ENCODE assay signal across 8 mouse cellular contexts in the genomic region with DNA sequence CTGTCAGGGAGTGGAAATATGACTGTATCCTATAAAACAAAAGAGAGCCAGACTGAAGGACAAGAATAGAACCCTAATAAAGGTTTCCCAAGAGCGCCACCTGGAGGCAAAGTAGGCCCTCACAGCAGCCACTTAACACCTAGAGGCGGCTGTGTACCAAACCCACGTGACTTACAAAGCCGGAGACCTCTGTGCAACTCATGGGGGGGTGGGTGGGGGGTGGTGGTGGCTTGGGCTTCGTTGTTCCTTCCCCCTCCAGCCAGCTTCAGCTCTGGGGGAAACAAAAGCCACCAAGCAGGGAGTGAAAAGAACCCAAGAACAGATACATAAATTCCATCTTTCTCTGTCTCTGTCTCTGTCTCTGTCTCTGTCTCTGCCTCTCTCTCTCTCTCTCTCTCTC. TPM values are rescaled to one million over a fixed set of nuclear protein-coding genes. Genes with fewer than 3 reads are reported as not detected.
A peak's percentile ranks its signal among the peaks of the same experiment; 100 is the strongest.
DNase-seq lines count a peak whose midpoint lies in the region; ATAC-seq and TF ChIP-seq lines count a peak whose summit lies in the region.

No protein-coding gene starts in this region.

- in situ Hi-C loops in Patski (cut with MboI; ENCODE audit: low pct_unique_long_range_greater_than_20kb), result loop anchor here (5.0 kb wide), 2 partner anchors 71 to 206 kb away; no protein-coding TSS in a partner anchor

- no peak overlapping the region for H3K4me3 ChIP-seq in C2C12 (ENCODE audit: insufficient read depth, poor library complexity, severe bottlenecking)
- H3K4me3 ChIP-seq in kidney, adult 2 months (ENCODE audit: insufficient read depth, low read depth, low read length), result no peak overlapping the region
- H3K4me3 ChIP-seq in liver, embryonic 14.5 days (ENCODE audit: insufficient read depth in 1 of 2, low read depth in 2 of 2, low read length in 2 of 2), result no peak overlapping the region

- H3K27ac ChIP-seq in kidney, adult 2 months (ENCODE audit: insufficient read depth, low read depth, low read length), result no peak overlapping the region
- H3K27ac ChIP-seq in liver, embryonic 14.5 days, result no peak overlapping the region

- no peak overlapping the region for H3ac ChIP-seq in C2C12 (ENCODE audit: control insufficient read depth, insufficient read length, low read depth)

- H3K79me2 ChIP-seq in C2C12 (ENCODE audit: control insufficient read depth, insufficient read depth), result no peaks in the 10 kb centered on the region

- H3K9ac ChIP-seq in liver, embryonic 14.5 days (replicated peaks), result no peak overlapping the region

- WGBS in kidney, adult 2 months, result 3% methylated on average over 5 of the region's 5 CpGs
- WGBS in liver, embryonic 14.5 days (ENCODE audit: insufficient replicate concordance), result 0% methylated on average over 5 of the region's 5 CpGs

- CTCF ChIA-PET in Patski (lab: Charles Lee), result interaction anchor here (0.8 to 2.1 kb wide), 12 partner anchors 15 to 207 kb away, joined by 3 to 6 read pairs (median 4); a partner anchor contains a TSS

- TF ChIP-seq EP300 in liver, embryonic 14.5 days (IDR thresholded peaks at IDR 0.05; ENCODE audit: low read depth), result no peak

- no peak for DNase-seq in Patski (ENCODE audit: low read depth, low spot score)
- DNase-seq in cerebellum, postnatal 36 days, result peak; percentile 63 to 65
- peak; percentile 68 to 84 for DNase-seq in gastrocnemius, postnatal 4 days (ENCODE audit: low spot score in 2 of 2)
- peak; percentile 92 for DNase-seq in kidney, adult 2 months
- DNase-seq in liver, embryonic 14.5 days (ENCODE audit: low read depth in 3 of 3, low spot score in 3 of 3), result peak; percentile 70 to 76 (median 74)
- peak; percentile 61 for DNase-seq in retina, adult 2 months (ENCODE audit: low read depth, low spot score)
- DNase-seq in thymus, postnatal 4 days, result peak; percentile 88

- H3K9me3 ChIP-seq in liver, embryonic 14.5 days (ENCODE audit: control insufficient read depth, low read length), result no peaks in the 10 kb centered on the region

- TF ChIP-seq CTCF in C2C12 (IDR thresholded peaks at IDR 0.05; ENCODE audit: control insufficient read depth, insufficient read depth, insufficient read length) (peak; percentile 50), Patski (IDR thresholded peaks at IDR 0.05) (peak; percentile 85)
- peak; percentile 76 for TF ChIP-seq CTCF in kidney, adult 2 months (conservative IDR thresholded peaks at IDR 0.05; ENCODE audit: insufficient read depth, insufficient read length, low read depth, low read length)
- peak; percentile 74 for TF ChIP-seq CTCF in liver, embryonic 14.5 days (IDR thresholded peaks at IDR 0.05; ENCODE audit: low read depth)

- no peaks in the 10 kb centered on the region for H3K4me1 ChIP-seq in kidney, adult 2 months (ENCODE audit: control insufficient read depth, insufficient read depth, low read length)
- H3K4me1 ChIP-seq in liver, embryonic 14.5 days (replicated peaks; ENCODE audit: control insufficient read depth in 2 of 2, insufficient read depth in 2 of 2, low read length in 1 of 2), result peaks cover 0 to 3% of the 10 kb centered on the region in 2 experiments; a peak in 2 of 4 replicates

- POLR2A ChIA-PET in Patski (lab: Charles Lee), result no interaction called here

- H3K4me2 ChIP-seq in liver, embryonic 14.5 days (ENCODE audit: low read depth), result peak overlapping the region; percentile 57

- no peaks in the 10 kb centered on the region for H3K79me3 ChIP-seq in C2C12 (ENCODE audit: low read depth)

- H3K36me3 ChIP-seq in C2C12 (ENCODE audit: control insufficient read depth, insufficient read depth), result no peaks in the 10 kb centered on the region
- no peaks in the 10 kb centered on the region for H3K36me3 ChIP-seq in kidney, adult 2 months (ENCODE audit: control insufficient read depth, insufficient read depth, low read length)
- H3K36me3 ChIP-seq in liver, embryonic 14.5 days (replicated peaks; ENCODE audit: control insufficient read depth, insufficient read depth, low read depth), result no peaks in the 10 kb centered on the region

- peaks cover 6% of the 10 kb centered on the region for H3K27me3 ChIP-seq in C2C12 (ENCODE audit: control insufficient read depth, insufficient read depth, insufficient read length)
- no peaks in the 10 kb centered on the region for H3K27me3 ChIP-seq in Patski
- H3K27me3 ChIP-seq in kidney, adult 2 months (replicated peaks; ENCODE audit: control insufficient read depth, insufficient read depth, low read length), result no peaks in the 10 kb centered on the region
- H3K27me3 ChIP-seq in liver, embryonic 14.5 days (ENCODE audit: control insufficient read depth, insufficient read depth, low read length), result no peaks in the 10 kb centered on the region

- peak; percentile 64 for ATAC-seq in Patski
- peak; percentile 71; the same call in 1 of the 2 replicates for ATAC-seq in liver, embryonic 14.5 days (ENCODE audit: insufficient read depth)

- no peak for TF ChIP-seq POLR2A in kidney, adult 2 months (IDR thresholded peaks at IDR 0.05; ENCODE audit: low read depth, low read length)

TF ChIP-seq in C2C12, 6 proteins besides CTCF, POLR2A, EP300 and RAD21:
- TF ChIP-seq USF1 (IDR thresholded peaks at IDR 0.05; ENCODE audit: low read depth), result peak; percentile 46
- no peak for TF ChIP-seq MAX (IDR thresholded peaks at IDR 0.05)

RNA-seq across cellular contexts. Expression of a gene that starts 6.6 kb away (rescaled TPM):
- polyA plus RNA-seq in C2C12 (2012; fragmentation: generic; extraction: Trizol), result not detected
- polyA plus RNA-seq in Patski (2021), result 0.23 TPM
- under 1 TPM; 0.23 to 0.32 TPM for total RNA-seq in gastrocnemius, postnatal 4 days (2021)
- polyA plus RNA-seq in kidney, adult 2 months (2012; rRNA removed), result 24.3 and 29.3 TPM in 2 replicates
- polyA plus RNA-seq in liver, embryonic 14.5 days (2012; rRNA removed), result 0.10 and 0.18 TPM in 2 replicates
- 0.25 and 0.38 TPM in 2 replicates for polyA plus RNA-seq in liver, embryonic 14.5 days (2014; fragmentation: Nextera tagmentation; extraction: Ambion mirVana)

RNA-seq across cellular contexts. Expression of a gene that starts 12.5 kb away (rescaled TPM):
- polyA plus RNA-seq in C2C12 (2012; fragmentation: generic; extraction: Trizol), result 230 TPM
- polyA plus RNA-seq in Patski (2021), result 184 TPM
- total RNA-seq in gastrocnemius, postnatal 4 days (2021), result 10 to 100 TPM; 71.8 to 90.1 TPM
- 27.0 and 28.6 TPM in 2 replicates for polyA plus RNA-seq in kidney, adult 2 months (2012; rRNA removed)
- 31.0 and 56.3 TPM in 2 replicates for polyA plus RNA-seq in liver, embryonic 14.5 days (2012; rRNA removed)
- polyA plus RNA-seq in liver, embryonic 14.5 days (2014; fragmentation: Nextera tagmentation; extraction: Ambion mirVana), result 65.5 and 72.6 TPM in 2 replicates

RNA-seq across cellular contexts. Expression of a gene that starts 17.2 kb away (rescaled TPM):
- polyA plus RNA-seq in C2C12 (2012; fragmentation: generic; extraction: Trizol), result 0.04 TPM
- 18.8 TPM for polyA plus RNA-seq in Patski (2021)
- total RNA-seq in gastrocnemius, postnatal 4 days (2021), result 100 to 1,000 TPM; 160 to 187 TPM
- polyA plus RNA-seq in kidney, adult 2 months (2012; rRNA removed), result 20.3 and 22.1 TPM in 2 replicates
- 1.1 and 1.3 TPM in 2 replicates for polyA plus RNA-seq in liver, embryonic 14.5 days (2012; rRNA removed)
- polyA plus RNA-seq in liver, embryonic 14.5 days (2014; fragmentation: Nextera tagmentation; extraction: Ambion mirVana), result 0.85 and 0.86 TPM in 2 replicates

Comparison
In these comparisons a context has a peak if more than half of its experiments do, and no peak if none do; other contexts are left out.
1. RNA of a gene that starts 6.6 kb away (polyA plus RNA-seq): 24.3 to 29.3 TPM in kidney, adult 2 months; 0.10 to 0.38 TPM in liver, embryonic 14.5 days, 0.23 TPM in Patski (single experiment) and not detected in C2C12 (single experiment); every median in the first group is over 10 times any median in the second.
2. Peak in every context shown above with its lines, with median percentiles within 50 percentile points of each other: CTCF ChIP-seq.